In the genomic region with DNA sequence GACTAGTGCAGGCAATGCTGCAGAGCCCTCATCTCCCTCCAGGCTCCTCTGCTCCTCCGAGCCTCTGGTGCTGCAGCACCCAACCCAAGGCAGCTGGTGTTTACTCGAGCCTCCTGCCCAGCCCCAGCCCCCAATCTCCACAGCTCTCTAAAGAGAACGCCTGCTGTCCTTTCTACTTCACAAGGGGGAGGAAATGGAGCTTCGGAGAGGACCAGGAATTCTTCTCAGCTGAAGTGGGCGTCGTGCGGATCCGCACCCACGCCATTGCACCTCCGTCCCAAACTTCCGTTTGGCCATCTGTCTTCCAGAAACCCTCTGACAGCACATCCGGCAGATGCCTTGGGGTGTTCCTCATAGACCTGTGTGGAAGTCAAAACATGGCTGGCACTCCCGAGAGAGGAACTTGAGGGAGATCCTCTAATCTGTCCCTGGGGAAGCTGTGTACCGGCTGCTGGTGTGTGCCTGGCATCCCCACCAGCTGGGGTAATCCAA, we compare ENCODE assay signal across 10 mouse cellular contexts. TPM values are rescaled to one million over a fixed set of nuclear protein-coding genes. Genes with fewer than 3 reads are reported as not detected.
DNase-seq lines count a peak whose midpoint lies in the region; ATAC-seq lines count a peak whose summit lies in the region.
"Had no signal": no experiment of that assay in that cellular context is flagged by ENCODE, and none has a peak within 500 bp of the region (broad histone marks: within the 10 kb centered on the region; RNA-seq: fewer than 3 reads in every experiment).

No protein-coding gene starts in this region.

- 64% methylated on average over 14 of the region's 14 CpGs for WGBS in hindbrain, embryonic 10.5 days
- WGBS in hindbrain, embryonic 16.5 days, result 57% methylated on average over 13 of the region's 14 CpGs
- 42% methylated on average over 14 of the region's 14 CpGs for WGBS in intestine, embryonic 16.5 days

- H3K36me3 ChIP-seq in hindbrain, embryonic 10.5 days, result no peaks in the 10 kb centered on the region
- H3K36me3 ChIP-seq in hindbrain, embryonic 16.5 days (ENCODE audit: control insufficient read depth, insufficient read depth, low read length), result no peaks in the 10 kb centered on the region
- no peaks in the 10 kb centered on the region for H3K36me3 ChIP-seq in intestine, embryonic 16.5 days (ENCODE audit: control insufficient read depth, insufficient read depth, low read length)
- H3K36me3 ChIP-seq: G1E had no signal

- DNase-seq in hindbrain, embryonic 10.5 days (ENCODE audit: low spot score), result no peak
- peak; percentile 18 for DNase-seq in urinary bladder, adult 2 months (ENCODE audit: low spot score)
- no peak for DNase-seq in urinary bladder, postnatal 25 days (ENCODE audit: low spot score)
- peak; percentile 67 for DNase-seq in right cerebral cortex, postnatal 14 days
- no peak for DNase-seq in thymus, postnatal 0 days (ENCODE audit: low spot score)
- no peak for DNase-seq in T-cell, adult 2 months (ENCODE audit: low spot score)

- no peak overlapping the region for H3K4me2 ChIP-seq in hindbrain, embryonic 16.5 days (ENCODE audit: low read length)
- H3K4me2 ChIP-seq in intestine, embryonic 16.5 days (ENCODE audit: low read depth, low read length), result no peak overlapping the region

- H3K27ac ChIP-seq in hindbrain, embryonic 10.5 days, result peak overlapping the region; percentile 77
- no peak overlapping the region for H3K27ac ChIP-seq in hindbrain, embryonic 16.5 days (ENCODE audit: low read depth, low read length)
- no peak overlapping the region for H3K27ac ChIP-seq in intestine, embryonic 16.5 days (ENCODE audit: low read length)

- H3K9ac ChIP-seq in hindbrain, embryonic 16.5 days (ENCODE audit: low read depth, low read length), result no peak overlapping the region
- peak overlapping the region; percentile 4; the same call in 1 of the 2 replicates for H3K9ac ChIP-seq in intestine, embryonic 16.5 days (ENCODE audit: low read depth, low read length)

- no peak overlapping the region for H3K4me3 ChIP-seq in hindbrain, embryonic 10.5 days
- no peak overlapping the region for H3K4me3 ChIP-seq in hindbrain, embryonic 16.5 days (ENCODE audit: low read length)
- H3K4me3 ChIP-seq in intestine, embryonic 16.5 days (ENCODE audit: low read length), result no peak overlapping the region
- H3K4me3 ChIP-seq: myocyte had no signal

- H3K9me3 ChIP-seq in hindbrain, embryonic 10.5 days, result no peaks in the 10 kb centered on the region
- H3K9me3 ChIP-seq in hindbrain, embryonic 16.5 days (ENCODE audit: control insufficient read depth, low read length), result no peaks in the 10 kb centered on the region
- no peaks in the 10 kb centered on the region for H3K9me3 ChIP-seq in intestine, embryonic 16.5 days (ENCODE audit: control insufficient read depth, low read length)
- H3K9me3 ChIP-seq: G1E had no signal

- ATAC-seq in hindbrain, embryonic 16.5 days, result no peak
- ATAC-seq in intestine, embryonic 16.5 days, result 0 out of 2 replicates have a peak, but pooled peaks have one; percentile 36

- peaks cover 53% of the 10 kb centered on the region for H3K4me1 ChIP-seq in hindbrain, embryonic 10.5 days (replicated peaks)
- peaks cover 6% of the 10 kb centered on the region for H3K4me1 ChIP-seq in hindbrain, embryonic 16.5 days (ENCODE audit: control insufficient read depth, insufficient read depth, low read depth, low read length)
- H3K4me1 ChIP-seq in intestine, embryonic 16.5 days (ENCODE audit: control insufficient read depth, insufficient read depth, low read length), result peaks cover 13% of the 10 kb centered on the region

- H3K27me3 ChIP-seq in hindbrain, embryonic 10.5 days (ENCODE audit: insufficient read depth, poor library complexity, severe bottlenecking), result no peaks in the 10 kb centered on the region
- H3K27me3 ChIP-seq in hindbrain, embryonic 16.5 days (replicated peaks; ENCODE audit: control insufficient read depth, insufficient read depth, low read length), result no peaks in the 10 kb centered on the region
- H3K27me3 ChIP-seq in intestine, embryonic 16.5 days (replicated peaks; ENCODE audit: control insufficient read depth, insufficient read depth, low read length), result no peaks in the 10 kb centered on the region

RNA-seq across cellular contexts. Expression of a gene that starts 22.1 kb away (rescaled TPM):
- 14.0 and 14.3 TPM in 2 replicates for polyA plus RNA-seq in hindbrain, embryonic 10.5 days (2016; fragmentation: Nextera tagmentation; extraction: Ambion mirVana)
- 16.2 and 17.4 TPM in 2 replicates for polyA plus RNA-seq in hindbrain, embryonic 16.5 days (2015; fragmentation: Nextera tagmentation; extraction: Ambion mirVana)
- 32.3 and 34.9 TPM in 2 replicates for polyA plus RNA-seq in urinary bladder, adult 2 months (2012; rRNA removed)
- 5.7 and 5.8 TPM in 2 replicates for polyA plus RNA-seq in intestine, embryonic 16.5 days (2015; fragmentation: Nextera tagmentation; extraction: Ambion mirVana)
- 12.4 and 14.2 TPM in 2 replicates for polyA plus RNA-seq in thymus, postnatal 0 days (2015; fragmentation: Nextera tagmentation; extraction: Ambion mirVana)

Comparison
In these comparisons a context has a peak if more than half of its experiments do, and no peak if none do; other contexts are left out.
1. DNase-seq: peak in urinary bladder, adult 2 months (single experiment) and right cerebral cortex, postnatal 14 days (single experiment); none in hindbrain, embryonic 10.5 days (single experiment), urinary bladder, postnatal 25 days (single experiment), thymus, postnatal 0 days (single experiment) and T-cell, adult 2 months (single experiment).